Mouse (Mus musculus): ENCODE measurements around the gene Lamtor2. TPM values are rescaled to one million over a fixed set of nuclear protein-coding genes. Genes with fewer than 3 reads are reported as not detected.

The Lamtor2 gene
- total and polyA plus RNA-seq, 3 experiments = 125 to 188 TPM; not detected in 1

DNA sequence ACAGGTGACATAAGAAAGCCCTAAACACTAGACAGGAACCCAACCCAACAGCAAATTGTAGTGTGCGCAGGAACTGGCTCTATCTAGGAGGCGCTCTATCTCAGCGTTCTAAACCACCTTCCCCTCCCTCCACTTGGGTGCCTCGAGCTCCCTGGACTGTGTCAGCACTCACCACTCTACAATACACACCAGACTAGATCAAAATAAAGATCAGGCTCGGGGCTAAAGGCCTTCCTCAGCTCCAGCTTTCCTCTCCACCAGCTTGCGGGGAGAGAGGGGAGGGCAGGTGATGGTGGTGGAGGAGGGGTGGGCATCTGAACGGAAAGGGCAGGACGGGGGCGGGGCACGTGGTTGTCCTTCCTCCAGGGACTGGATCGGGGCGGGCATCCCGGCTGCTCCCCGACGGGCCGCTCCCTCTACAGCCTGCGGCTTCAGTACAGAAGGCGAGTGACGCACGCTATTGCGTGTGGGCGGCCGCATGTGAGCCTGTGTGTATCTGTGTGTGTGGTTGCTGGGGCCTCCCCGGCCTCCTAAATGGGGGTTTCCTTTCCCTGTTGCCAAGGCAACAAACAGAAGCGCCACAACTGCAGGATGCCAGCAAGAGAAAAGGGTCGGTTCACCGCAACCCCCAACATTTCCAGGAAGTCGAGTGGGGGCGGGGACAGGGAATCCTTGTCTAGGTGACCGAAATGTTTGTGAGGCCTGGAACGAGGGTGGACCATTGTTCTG lies 43.0 kb downstream of the Lamtor2 start, which contains the start of gene Lmna:
Lmna (minus strand) TSS at position 265 of the 729 bp plus-strand sequence.
- Histone ChIP-seq H3K79me2 (ENCODE audit: control insufficient read depth, insufficient read depth, low read length, poor library complexity) (peaks cover 1% of the 10 kb centered on the region; the same call in 1 of the 2 replicates), H3K9ac (ENCODE audit: control insufficient read depth, low read depth, low read length, poor library complexity, severe bottlenecking) (peak within 1 kb of the TSS; percentile 82), H3K9me3 (replicated peaks; ENCODE audit: insufficient read depth, low read length) (no peaks in the 10 kb centered on the region), H3K4me1 (ENCODE audit: control insufficient read depth in 1 of 2, insufficient read depth in 2 of 2, low read length in 2 of 2) (peaks cover 26 to 69% of the 10 kb centered on the region in 2 experiments), H3K4me3 (ENCODE audit: control insufficient read depth in 1 of 2, insufficient read depth in 1 of 2, low read depth in 2 of 2, low read length in 2 of 2) (peak within 1 kb of the TSS; percentile 55 to 73), H3K27ac (ENCODE audit: control insufficient read depth, low read depth, low read length) (peak within 1 kb of the TSS; percentile 98), H3K27me3 (ENCODE audit: control insufficient read depth in 1 of 2, insufficient read depth in 2 of 2, low read length in 2 of 2) (no peaks in the 10 kb centered on the region), H3K36me3 (ENCODE audit: control insufficient read depth in 1 of 2, insufficient read depth in 2 of 2, low read length in 2 of 2) (peaks cover 0 to 56% of the 10 kb centered on the region in 2 experiments; a peak in 2 of 4 replicates)
- DNase-seq (ENCODE audit: low read depth, low spot score) = peak; percentile 99
- TF ChIP-seq JUND (IDR thresholded peaks at IDR 0.05; ENCODE audit: low read depth, low read length) (peak; percentile 42; the same call in 1 of the 2 replicates), ZKSCAN1 (IDR thresholded peaks at IDR 0.05; ENCODE audit: low read depth, low read length) (no peak), POLR2A (IDR thresholded peaks at IDR 0.05; ENCODE audit: control insufficient read depth in 1 of 2, insufficient read depth in 1 of 2, low read depth in 1 of 2, low read length in 2 of 2, poor library complexity in 1 of 2) (peak; percentile 54 to 68; a peak in 3 of 4 replicates), MYC (IDR thresholded peaks at IDR 0.05; ENCODE audit: low read depth, low read length) (peak; percentile 73), ZMIZ1 (IDR thresholded peaks at IDR 0.05; ENCODE audit: low read depth, low read length) (no peak; the same call in 1 of the 2 replicates), TBP (IDR thresholded peaks at IDR 0.05; ENCODE audit: low read depth, low read length) (peak; percentile 66), CHD1 (IDR thresholded peaks at IDR 0.05; ENCODE audit: low read depth, low read length) (no peak), TAL1 (IDR thresholded peaks at IDR 0.05; ENCODE audit: low read length) (no peak; the same call in 1 of the 2 replicates), MAX (IDR thresholded peaks at IDR 0.05; ENCODE audit: low read length) (peak; percentile 91), POLR2AphosphoS5 (IDR thresholded peaks at IDR 0.05; ENCODE audit: borderline replicate concordance, low read depth, low read length) (no peak), ELF1 (IDR thresholded peaks at IDR 0.05; ENCODE audit: low read depth, low read length) (peak; percentile 80), KAT2A (conservative IDR thresholded peaks at IDR 0.05; ENCODE audit: low read depth, low read length) (no peak), MEF2A (IDR thresholded peaks at IDR 0.05; ENCODE audit: extremely low read depth, insufficient replicate concordance, low read depth, low read length, poor library complexity, severe bottlenecking) (no peak), NELFE (IDR thresholded peaks at IDR 0.05; ENCODE audit: low read depth, low read length) (peak; percentile 76), CTCF (IDR thresholded peaks at IDR 0.05 in 2 of 3, conservative IDR thresholded peaks at IDR 0.05 in 1 of 3; ENCODE audit: control insufficient read depth in 1 of 3, insufficient read depth in 1 of 3, low read depth in 2 of 3, low read length in 3 of 3, poor library complexity in 1 of 3, severe bottlenecking in 1 of 3) (peak; percentile 59 to 76 (median 76)), BHLHE40 (IDR thresholded peaks at IDR 0.05; ENCODE audit: borderline replicate concordance, low read depth, low read length) (peak; percentile 90), SMC3 (IDR thresholded peaks at IDR 0.05; ENCODE audit: low read depth, low read length) (peak; percentile 20), ETS1 (IDR thresholded peaks at IDR 0.05; ENCODE audit: low read depth, low read length) (peak; percentile 91), ZNF384 (IDR thresholded peaks at IDR 0.05; ENCODE audit: low read depth, low read length) (no peak), E2F4 (IDR thresholded peaks at IDR 0.05; ENCODE audit: borderline replicate concordance, low read depth, low read length) (no peak), MXI1 (IDR thresholded peaks at IDR 0.05; ENCODE audit: low read depth, low read length) (peak; percentile 93), CHD2 (IDR thresholded peaks at IDR 0.05; ENCODE audit: low read length) (peak; percentile 66), ZC3H11A (IDR thresholded peaks at IDR 0.05; ENCODE audit: low read depth, low read length) (no peak), UBTF (IDR thresholded peaks at IDR 0.05; ENCODE audit: borderline replicate concordance, insufficient read depth, low read depth, low read length) (no peak), RAD21 (IDR thresholded peaks at IDR 0.05; ENCODE audit: low read depth, low read length) (no peak), SIN3A (IDR thresholded peaks at IDR 0.05; ENCODE audit: low read length) (peak; percentile 98), TCF12 (IDR thresholded peaks at IDR 0.05; ENCODE audit: low read depth, low read length) (no peak; the same call in none of the 2 replicates), USF2 (IDR thresholded peaks at IDR 0.05; ENCODE audit: borderline replicate concordance in 1 of 2, insufficient read depth in 1 of 2, low read depth in 1 of 2, low read length in 2 of 2) (peak in 1 of 2 experiments; percentile 42; a peak in 1 of 4 replicates), EP300 (IDR thresholded peaks at IDR 0.05; ENCODE audit: low read depth in 1 of 2, low read length in 2 of 2) (peak; percentile 17 to 80; a peak in 2 of 4 replicates), POLR2AphosphoS2 (IDR thresholded peaks at IDR 0.05; ENCODE audit: low read length) (peak; percentile 58; the same call in 1 of the 2 replicates), HCFC1 (IDR thresholded peaks at IDR 0.05; ENCODE audit: low read depth, low read length) (peak; percentile 71), RCOR1 (IDR thresholded peaks at IDR 0.05; ENCODE audit: low read depth, low read length) (no peak; the same call in none of the 2 replicates), GATA1 (IDR thresholded peaks at IDR 0.05; ENCODE audit: low read depth, low read length) (peak; percentile 26; the same call in 1 of the 2 replicates), MAFK (IDR thresholded peaks at IDR 0.05; ENCODE audit: borderline replicate concordance, low read depth, low read length) (no peak), USF1 (IDR thresholded peaks at IDR 0.05; ENCODE audit: low read depth, low read length) (peak; percentile 93), MAZ (IDR thresholded peaks at IDR 0.05; ENCODE audit: low read depth, low read length) (peak; percentile 89)

Data from MEL (cell line).